Mouse (Mus musculus) Patski (cell line): ENCODE data around the gene Hnrnpa3. TPM values are rescaled to one million over a fixed set of nuclear protein-coding genes. Genes with fewer than 3 reads are reported as not detected.

Experiments
- ATAC-seq: fragments of 100-300 bp; one replicate; pipeline ENCODE4 v1.8.0; 2021
- CTCF ChIA-PET: fragments of 350-600 bp; sonication (Branson Sonifier 250); formaldehyde crosslinking; loops from one replicate; lab custom pipeline; 2022; ENCODE audit warnings: inconsistent platforms; lab: Charles Lee
- POLR2A ChIA-PET: fragments of 350-600 bp; sonication (Branson Sonifier 250); formaldehyde crosslinking; loops from one replicate; lab custom pipeline; 2022; ENCODE audit warnings: antibody characterized with exemption, inconsistent platforms; lab: Charles Lee
- DNase-seq: peaks from one replicate; pipeline ENCODE4 v3.0.0-alpha.2; 2011; ENCODE audit warnings: low read depth, low spot score
- H3K27me3 ChIP-seq: fragments of 371-371 bp; one replicate; pipeline ENCODE4 v1.5.1; 2021
- CTCF ChIP-seq: fragments of 100-300 bp; IDR thresholded peaks from one replicate; pipeline ENCODE4 v1.5.1; 2021
- in situ Hi-C: fragments of 300-500 bp; cut with MboI; formaldehyde crosslinking; loops from 3 replicates; pipeline ENCODE4 v1.11.1; 2018; ENCODE audit warnings: low pct_unique_long_range_greater_than_20kb, mixed read lengths
- polyA plus RNA-seq: library from polyadenylated mRNA; unstranded; gene quantifications from one replicate; pipeline ENCODE4 v1.2.3, GENCODE M21; 2021

Hnrnpa3 gene
- polyA plus RNA-seq, 1 experiment from 2014 or later, result 249 TPM

- H3K27me3 ChIP-seq, result no peaks in the 10 kb centered on the region
- no peak for TF ChIP-seq CTCF
- POLR2A ChIA-PET, result no interaction called here
- ATAC-seq (no peak), DNase-seq (no peak)
- in situ Hi-C loops, result no loop called here
- CTCF ChIA-PET, result interaction anchor here (1.2 kb wide), 1 partner anchor 22 kb away, joined by 3 read pairs; no protein-coding TSS in a partner anchor
These were observed 38.9 kb downstream of the Hnrnpa3 start for GRCm38 (mm10) chr2:75698007-75698406.

GRCm38 (mm10) chr2:75698874-75699273 lies 39.8 kb downstream of the Hnrnpa3 start:
- H3K27me3 ChIP-seq, result no peaks in the 10 kb centered on the region
- in situ Hi-C loops, result no loop called here
- no peak for ATAC-seq
- no peak for TF ChIP-seq CTCF
- CTCF ChIA-PET, result interaction anchor here (1.2 kb wide), 1 partner anchor 23 kb away, joined by 3 read pairs; no protein-coding TSS in a partner anchor
- no peak for DNase-seq
- POLR2A ChIA-PET, result no interaction called here

DNA sequence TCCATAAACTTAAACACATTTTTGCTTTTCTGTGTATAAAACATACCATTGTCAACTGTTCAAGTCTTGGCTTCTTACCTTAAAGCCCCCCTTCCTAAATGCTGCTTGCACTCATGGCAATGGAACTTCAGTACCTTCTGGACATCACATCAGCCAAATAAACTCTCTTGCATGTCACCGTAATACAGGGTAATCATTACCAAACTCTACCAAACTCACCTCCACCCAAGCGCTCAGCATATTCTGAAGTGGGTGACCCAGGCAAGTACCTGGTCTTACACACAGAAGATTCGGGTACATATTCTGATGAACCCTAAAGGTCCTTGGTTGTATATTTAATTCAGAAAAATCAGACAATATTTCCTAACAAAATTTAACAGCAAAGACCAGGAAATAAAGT lies 41.5 kb downstream of the Hnrnpa3 start:
- DNase-seq, result no peak
- in situ Hi-C loops, result no loop called here
- ChIA-PET POLR2A (no interaction called here), CTCF (no interaction called here)
- ATAC-seq, result no peak
- H3K27me3 ChIP-seq, result no peaks in the 10 kb centered on the region
- TF ChIP-seq CTCF, result no peak

GRCm38 (mm10) chr2:75701207-75701606 lies 42.1 kb downstream of the Hnrnpa3 start:
- TF ChIP-seq CTCF, result no peak
- ChIA-PET POLR2A (interaction anchor here (0.8 kb wide), 1 partner anchor 13 kb away, joined by 3 read pairs; no protein-coding TSS in a partner anchor), CTCF (interaction anchor here (1.5 kb wide), 1 partner anchor 17 kb away, joined by 3 read pairs; no protein-coding TSS in a partner anchor)
- ATAC-seq, result no peak
- in situ Hi-C loops, result no loop called here
- no peaks in the 10 kb centered on the region for H3K27me3 ChIP-seq
- no peak for DNase-seq

DNA sequence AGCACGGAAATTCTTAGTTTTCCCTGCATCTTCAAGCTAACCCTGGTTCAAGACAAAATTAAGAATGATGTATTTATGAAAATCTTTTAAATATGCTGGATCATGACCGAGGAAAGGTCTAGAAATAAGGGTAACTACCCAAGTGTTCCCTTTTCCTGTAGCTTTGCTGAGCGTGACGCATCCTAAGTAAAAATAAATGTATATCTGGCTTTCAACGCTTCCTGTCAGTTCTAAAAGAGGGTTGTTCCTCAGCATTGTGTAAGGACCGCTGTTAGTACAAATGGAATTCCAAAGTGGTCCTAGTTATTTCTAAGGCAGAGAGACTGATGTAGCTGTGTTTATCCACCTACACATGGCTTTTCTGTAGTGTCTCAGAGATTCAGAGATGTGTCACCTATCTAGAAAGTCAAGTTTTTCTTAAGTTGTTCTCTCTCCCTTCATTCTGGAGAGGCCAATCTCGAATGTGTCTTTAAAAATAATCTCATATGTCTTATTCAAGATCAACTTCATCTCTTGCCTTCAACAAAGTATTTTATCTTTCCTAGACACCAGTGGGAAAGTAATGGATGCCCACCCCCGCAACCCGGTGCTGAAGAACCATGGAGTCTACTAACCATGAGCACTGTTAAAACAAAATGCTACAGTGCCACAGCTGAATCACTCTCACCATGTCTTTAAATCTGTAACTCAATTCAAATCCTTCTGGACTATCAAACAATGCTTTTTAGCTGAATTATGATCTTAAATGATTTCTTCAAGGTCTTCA lies 42.9 kb downstream of the Hnrnpa3 start:
- no peak for TF ChIP-seq CTCF
- ATAC-seq (no peak), DNase-seq (no peak)
- in situ Hi-C loops, result no loop called here
- ChIA-PET POLR2A (interaction anchor here (0.8 to 3.1 kb wide), 3 partner anchors 12 to 25 kb away, joined by 3 to 8 read pairs (median 3); no protein-coding TSS in a partner anchor), CTCF (interaction anchor here (1.1 to 1.5 kb wide), 3 partner anchors 18 to 97 kb away, joined by 3 to 4 read pairs (median 3); no protein-coding TSS in a partner anchor)
- H3K27me3 ChIP-seq, result no peaks in the 10 kb centered on the region

GRCm38 (mm10) chr2:75702588-75702976 lies 43.5 kb downstream of the Hnrnpa3 start:
- ATAC-seq, result no peak
- in situ Hi-C loops, result no loop called here
- ChIA-PET POLR2A (interaction anchor here (1.0 to 3.1 kb wide), 3 partner anchors 19 to 42 kb away, joined by 3 to 8 read pairs (median 4); no protein-coding TSS in a partner anchor), CTCF (interaction anchor here (1.0 to 1.3 kb wide), 4 partner anchors 25 to 112 kb away, joined by 3 to 4 read pairs (median 4); no protein-coding TSS in a partner anchor)
- no peaks in the 10 kb centered on the region for H3K27me3 ChIP-seq
- DNase-seq, result no peak
- no peak for TF ChIP-seq CTCF

- ChIA-PET POLR2A (interaction anchor here (0.6 to 3.1 kb wide), 7 partner anchors 16 to 90 kb away, joined by 3 to 8 read pairs (median 5); no protein-coding TSS in a partner anchor), CTCF (interaction anchor here (1.0 to 1.3 kb wide), 3 partner anchors 28 to 113 kb away, joined by 3 to 4 read pairs (median 3); no protein-coding TSS in a partner anchor)
- ATAC-seq (peak; percentile 52), DNase-seq (no peak)
- in situ Hi-C loops, result no loop called here
- no peak for TF ChIP-seq CTCF
- no peaks in the 10 kb centered on the region for H3K27me3 ChIP-seq
These were observed 44.5 kb downstream of the Hnrnpa3 start for GRCm38 (mm10) chr2:75703375-75704181.

GRCm38 (mm10) chr2:75704234-75705161 lies 45.4 kb downstream of the Hnrnpa3 start, which contains the start of gene Nfe2l2:
TSS of gene Nfe2l2 (minus strand) at chr2:75704641.
- no peak for TF ChIP-seq CTCF
- in situ Hi-C loops, result no loop called here
- DNase-seq (no peak), ATAC-seq (peak; percentile 93)
- ChIA-PET CTCF (no interaction called here), POLR2A (interaction anchor here (0.6 to 3.1 kb wide), 10 partner anchors 10 to 759 kb away, joined by 3 to 8 read pairs (median 4); no protein-coding TSS in a partner anchor)
- no peaks in the 10 kb centered on the region for H3K27me3 ChIP-seq

- ChIA-PET POLR2A (interaction anchor here (0.6 to 3.1 kb wide), 6 partner anchors 10 to 92 kb away, joined by 3 to 8 read pairs (median 4); no protein-coding TSS in a partner anchor), CTCF (no interaction called here)
- DNase-seq (no peak), ATAC-seq (no peak)
- H3K27me3 ChIP-seq, result no peaks in the 10 kb centered on the region
- in situ Hi-C loops, result no loop called here
- TF ChIP-seq CTCF, result no peak
These were observed 46.2 kb downstream of the Hnrnpa3 start for GRCm38 (mm10) chr2:75705162-75705752.
